Mouse (Mus musculus) frontal cortex, postnatal 25 days (tissue): ENCODE data around the gene Nxf1.

Experiments
- DNase-seq, 2 experiments: peaks; one replicate each; pipeline ENCODE4 v3.0.0; 2022; ENCODE audit warnings: low spot score in 2 of 2

Nxf1 gene

GRCm38 (mm10) chr19:8770567-8771270 is 13.8 kb downstream of the Nxf1 start, which contains the start of gene Tmem223:
TSS of gene Tmem223 (plus strand) at chr19:8770996.
- DNase-seq, result peak; percentile 59 to 73

GRCm38 (mm10) chr19:8772996-8773395 is 16.1 kb downstream of the Nxf1 start:
- no peak for DNase-seq

GRCm38 (mm10) chr19:8773409-8773808 is 16.5 kb downstream of the Nxf1 start:
- no peak for DNase-seq

GRCm38 (mm10) chr19:8774086-8774835 is 17.4 kb downstream of the Nxf1 start, which contains the start of gene Tmem179b:
TSS of gene Tmem179b (minus strand) at chr19:8774467.
- peak; percentile 95 to 96 for DNase-seq

GRCm38 (mm10) chr19:8774951-8775421 is 18.1 kb downstream of the Nxf1 start:
- DNase-seq, result no peak

- peak; percentile 84 for DNase-seq
These were observed 29.3 kb downstream of the Nxf1 start, which contains the start of gene Taf6l for GRCm38 (mm10) chr19:8786008-8786781. TSS of gene Taf6l (minus strand) at chr19:8786417.

- DNase-seq, result no peak
These were observed 31.6 kb downstream of the Nxf1 start for GRCm38 (mm10) chr19:8788521-8788920.

- no peak for DNase-seq
These were observed 32.3 kb downstream of the Nxf1 start for GRCm38 (mm10) chr19:8789171-8789570.

GRCm38 (mm10) chr19:8790171-8790570 is 33.3 kb downstream of the Nxf1 start:
- DNase-seq, result no peak

- DNase-seq, result peak; percentile 77
These were observed 41.5 kb downstream of the Nxf1 start, which contains the start of gene Polr2g for GRCm38 (mm10) chr19:8798264-8798946. TSS of gene Polr2g (minus strand) at chr19:8798577.

GRCm38 (mm10) chr19:8798947-8799315 is 42.1 kb downstream of the Nxf1 start:
- DNase-seq, result no peak

- DNase-seq, result peak; percentile 87 to 91
These were observed 45.4 kb downstream of the Nxf1 start, which contains the start of gene Zbtb3 for GRCm38 (mm10) chr19:8802130-8802821. TSS of gene Zbtb3 (plus strand) at chr19:8802555.

- no peak for DNase-seq
These were observed 46.4 kb downstream of the Nxf1 start for GRCm38 (mm10) chr19:8803204-8803780.

GRCm38 (mm10) chr19:8803879-8804660 is 47.2 kb downstream of the Nxf1 start:
- no peak for DNase-seq

- DNase-seq, result no peak
These were observed 49.9 kb downstream of the Nxf1 start for GRCm38 (mm10) chr19:8806810-8807209.

- no peak for DNase-seq
These were observed 58.9 kb downstream of the Nxf1 start for GRCm38 (mm10) chr19:8815812-8816211.

GRCm38 (mm10) chr19:8817001-8817400 is 60.1 kb downstream of the Nxf1 start:
- DNase-seq, result no peak

GRCm38 (mm10) chr19:8818301-8818798 is 61.5 kb downstream of the Nxf1 start:
- DNase-seq, result no peak
